Mouse (Mus musculus): ENCODE data around the gene 2300002M23Rik.

Gene 2300002M23Rik

GRCm38 (mm10) chr17:35556186-35556765 is 11.0 kb upstream of the 2300002M23Rik start:
- DNase-seq (ENCODE audit: low spot score): no peak

GRCm38 (mm10) chr17:35556812-35557211 is 10.4 kb upstream of the 2300002M23Rik start:
- peak; percentile 53 for DNase-seq (ENCODE audit: low spot score)

GRCm38 (mm10) chr17:35557351-35557750 is 9.9 kb upstream of the 2300002M23Rik start:
- no peak for DNase-seq (ENCODE audit: low spot score)

GRCm38 (mm10) chr17:35558216-35558615 is 9.0 kb upstream of the 2300002M23Rik start:
- DNase-seq (ENCODE audit: low spot score): no peak

- no peak for DNase-seq (ENCODE audit: low spot score)
Measured at GRCm38 (mm10) chr17:35567767-35568166, 517 bp downstream of the 2300002M23Rik start.

GRCm38 (mm10) chr17:35569091-35569944 is 2.1 kb downstream of the 2300002M23Rik start:
- no peak for DNase-seq (ENCODE audit: low spot score)

- no peak for DNase-seq (ENCODE audit: low spot score)
Measured at GRCm38 (mm10) chr17:35570836-35571235, 3.6 kb downstream of the 2300002M23Rik start.

GRCm38 (mm10) chr17:35571477-35571876 is 4.2 kb downstream of the 2300002M23Rik start:
- DNase-seq (ENCODE audit: low spot score): no peak

- DNase-seq (ENCODE audit: low spot score): peak; percentile 83
Measured at GRCm38 (mm10) chr17:35578211-35578610, 11.0 kb downstream of the 2300002M23Rik start.

GRCm38 (mm10) chr17:35582900-35583299 is 15.7 kb downstream of the 2300002M23Rik start:
- DNase-seq (ENCODE audit: low spot score): no peak

- DNase-seq (ENCODE audit: low spot score): peak; percentile 70
Measured at GRCm38 (mm10) chr17:35584330-35584937, 17.2 kb downstream of the 2300002M23Rik start.

- no peak for DNase-seq (ENCODE audit: low spot score)
Measured at GRCm38 (mm10) chr17:35587291-35587690, 20.0 kb downstream of the 2300002M23Rik start.

GRCm38 (mm10) chr17:35588387-35588786 is 21.1 kb downstream of the 2300002M23Rik start:
- no peak for DNase-seq (ENCODE audit: low spot score)

- peak; percentile 74 for DNase-seq (ENCODE audit: low spot score)
Measured at GRCm38 (mm10) chr17:35590410-35591218, 23.4 kb downstream of the 2300002M23Rik start.

GRCm38 (mm10) chr17:35591219-35591578 is 23.9 kb downstream of the 2300002M23Rik start:
- no peak for DNase-seq (ENCODE audit: low spot score)

- no peak for DNase-seq (ENCODE audit: low spot score)
Measured at GRCm38 (mm10) chr17:35591731-35592130, 24.5 kb downstream of the 2300002M23Rik start.

- no peak for DNase-seq (ENCODE audit: low spot score)
Measured at GRCm38 (mm10) chr17:35592131-35592530, 24.9 kb downstream of the 2300002M23Rik start.

- DNase-seq (ENCODE audit: low spot score): no peak
Measured at GRCm38 (mm10) chr17:35593786-35594185, 26.5 kb downstream of the 2300002M23Rik start.

- DNase-seq (ENCODE audit: low spot score): no peak
Measured at GRCm38 (mm10) chr17:35594456-35594855, 27.2 kb downstream of the 2300002M23Rik start.

- DNase-seq (ENCODE audit: low spot score): no peak
Measured at GRCm38 (mm10) chr17:35597399-35597798, 30.1 kb downstream of the 2300002M23Rik start.

GRCm38 (mm10) chr17:35601249-35601648 is 34.0 kb downstream of the 2300002M23Rik start, which contains the start of gene Sfta2:
Gene Sfta2, plus strand, starts transcription at chr17:35601549.
- no peak for DNase-seq (ENCODE audit: low spot score)

GRCm38 (mm10) chr17:35601736-35602354 is 34.6 kb downstream of the 2300002M23Rik start:
- DNase-seq (ENCODE audit: low spot score): no peak
